Mouse (Mus musculus): Measurements from ENCODE around the gene Dffa.
A peak's percentile ranks its signal among the peaks of the same experiment; 100 is the strongest.
"Not testable (repeated sequence)": the region's sequence is repeated elsewhere in the genome, so short reads cannot be mapped to it uniquely, and the experiment has no call there.

Gene Dffa

GRCm38 (mm10) chr4:149148084-149148483, 44.1 kb downstream of the Dffa start:
- no peak for DNase-seq (ENCODE audit: low spot score in 2 of 2)

- DNase-seq (ENCODE audit: low spot score in 2 of 2), result no peak
Observed at GRCm38 (mm10) chr4:149149196-149149595, 45.2 kb downstream of the Dffa start.

GRCm38 (mm10) chr4:149149611-149150010, 45.7 kb downstream of the Dffa start:
- DNase-seq (ENCODE audit: low spot score in 2 of 2), result no peak

DNA sequence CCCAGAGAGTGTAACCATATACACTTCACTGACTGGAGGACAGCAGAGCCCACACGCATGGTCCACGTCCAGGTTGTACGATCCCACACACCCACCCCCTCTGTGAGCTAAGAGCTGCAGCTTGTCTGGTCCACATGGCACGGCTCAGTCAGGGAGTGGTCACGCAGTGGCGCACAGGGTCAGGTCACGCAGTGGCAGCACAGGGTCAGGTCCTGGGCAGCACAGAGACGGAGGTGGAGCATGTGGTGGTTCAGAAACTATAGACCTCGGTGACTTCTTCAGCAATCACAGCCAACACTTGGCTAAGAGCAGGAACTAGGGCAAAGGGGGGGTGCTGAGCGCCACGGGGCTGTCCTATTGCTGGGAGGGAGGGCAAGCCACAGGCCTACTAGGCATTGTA, 46.3 kb downstream of the Dffa start:
- no peak for DNase-seq (ENCODE audit: low spot score in 2 of 2)

- DNase-seq (ENCODE audit: low spot score in 2 of 2), result no peak
Observed at GRCm38 (mm10) chr4:149150721-149151120, 46.8 kb downstream of the Dffa start.

DNA sequence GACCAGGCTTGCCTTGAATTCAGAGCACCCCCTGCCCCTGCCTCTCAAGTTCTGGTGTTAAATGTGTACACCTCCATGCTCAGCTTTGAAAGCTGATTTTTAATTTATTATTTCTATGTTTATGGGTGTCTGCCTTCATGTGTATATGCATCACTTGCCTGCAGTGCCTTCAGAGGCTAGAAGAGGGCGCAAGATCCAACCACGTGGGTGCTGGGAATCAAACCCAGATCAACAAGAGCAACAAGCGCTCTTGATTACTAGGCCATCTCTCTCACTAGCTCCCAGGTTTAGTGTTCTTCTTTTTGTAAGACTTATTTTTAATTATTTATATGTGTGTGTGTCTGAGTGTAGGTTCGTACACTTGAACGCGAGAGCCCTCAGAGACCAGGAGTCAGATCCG, 50.9 kb downstream of the Dffa start:
- no peak for DNase-seq (ENCODE audit: low spot score in 2 of 2)

DNA sequence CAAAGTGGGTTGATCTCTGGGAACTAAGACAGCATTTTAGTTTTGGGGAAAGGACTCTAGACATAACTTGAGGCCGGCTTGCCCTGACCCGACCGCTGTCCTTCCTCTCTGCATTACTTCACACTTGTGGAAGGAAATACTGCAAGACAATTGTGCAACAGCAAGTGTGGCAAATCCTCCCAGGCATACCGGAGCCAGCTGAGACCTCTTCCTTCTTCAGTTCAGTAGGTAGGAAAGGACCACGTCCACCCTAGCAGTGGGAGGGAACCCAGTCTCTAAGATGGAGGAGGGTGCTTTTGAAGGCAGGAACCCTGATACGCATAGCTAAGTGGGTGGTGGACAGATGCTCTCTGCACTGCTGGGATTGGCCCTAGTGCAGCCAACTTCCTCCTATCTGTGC, 51.8 kb downstream of the Dffa start:
- DNase-seq (ENCODE audit: low spot score in 2 of 2), result no peak

- DNase-seq (ENCODE audit: low spot score in 2 of 2), result no peak
Observed at GRCm38 (mm10) chr4:149157415-149157973, 53.5 kb downstream of the Dffa start.

DNA sequence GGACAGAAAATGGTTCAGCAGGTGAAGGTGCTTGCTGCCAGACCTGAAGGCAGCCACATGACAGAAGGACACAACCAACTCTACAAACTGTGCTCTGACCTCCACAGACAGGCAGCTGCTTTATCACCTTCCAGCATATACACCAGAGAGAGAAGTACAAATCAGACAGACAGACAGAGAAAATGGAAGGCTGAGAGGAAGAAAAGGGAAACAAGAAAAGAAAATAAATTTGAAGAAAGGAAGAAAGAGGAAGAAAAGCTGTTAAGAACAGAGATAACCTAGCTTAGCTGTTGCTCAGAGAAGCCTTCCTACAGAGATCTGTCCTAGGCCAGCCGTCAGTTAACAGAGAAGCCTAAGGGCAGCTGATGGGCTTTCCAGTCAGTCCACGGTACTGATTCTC, 55.3 kb downstream of the Dffa start:
- no peak for DNase-seq (ENCODE audit: low spot score in 2 of 2)

DNA sequence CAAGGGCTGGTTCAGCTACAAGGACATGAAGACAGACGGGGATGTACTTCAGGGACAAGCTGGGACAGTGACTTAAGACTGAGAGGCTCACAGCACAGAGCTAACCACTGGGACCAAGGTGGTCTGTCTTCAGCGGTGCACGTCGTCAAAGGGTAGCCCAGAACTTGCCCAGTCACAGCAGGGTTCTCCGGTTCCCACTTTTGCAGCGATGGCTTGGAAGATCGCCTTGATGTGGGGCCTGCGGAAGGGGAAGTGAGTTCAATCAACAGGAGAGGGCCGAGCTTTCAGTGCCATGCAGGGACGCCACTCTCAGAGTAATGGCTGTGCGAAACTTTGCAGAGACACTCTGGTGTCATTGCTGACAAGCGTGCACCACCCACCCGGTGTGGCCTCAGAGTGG, 55.9 kb downstream of the Dffa start:
- DNase-seq (ENCODE audit: low spot score in 2 of 2), result no peak

- no peak for DNase-seq (ENCODE audit: low spot score in 2 of 2)
Observed at GRCm38 (mm10) chr4:149161166-149161565, 57.2 kb downstream of the Dffa start.

GRCm38 (mm10) chr4:149163196-149163595, 59.2 kb downstream of the Dffa start:
- DNase-seq (ENCODE audit: low spot score in 2 of 2), result no peak

- DNase-seq (ENCODE audit: low spot score in 2 of 2), result no peak
Observed at GRCm38 (mm10) chr4:149164150-149164549, 60.2 kb downstream of the Dffa start.

GRCm38 (mm10) chr4:149166215-149166946, 62.4 kb downstream of the Dffa start, which contains the start of gene Pgd:
Pgd (minus strand) TSS chr4:149166771.
- peak; percentile 94 to 98 for DNase-seq (ENCODE audit: low spot score in 2 of 2)

DNA sequence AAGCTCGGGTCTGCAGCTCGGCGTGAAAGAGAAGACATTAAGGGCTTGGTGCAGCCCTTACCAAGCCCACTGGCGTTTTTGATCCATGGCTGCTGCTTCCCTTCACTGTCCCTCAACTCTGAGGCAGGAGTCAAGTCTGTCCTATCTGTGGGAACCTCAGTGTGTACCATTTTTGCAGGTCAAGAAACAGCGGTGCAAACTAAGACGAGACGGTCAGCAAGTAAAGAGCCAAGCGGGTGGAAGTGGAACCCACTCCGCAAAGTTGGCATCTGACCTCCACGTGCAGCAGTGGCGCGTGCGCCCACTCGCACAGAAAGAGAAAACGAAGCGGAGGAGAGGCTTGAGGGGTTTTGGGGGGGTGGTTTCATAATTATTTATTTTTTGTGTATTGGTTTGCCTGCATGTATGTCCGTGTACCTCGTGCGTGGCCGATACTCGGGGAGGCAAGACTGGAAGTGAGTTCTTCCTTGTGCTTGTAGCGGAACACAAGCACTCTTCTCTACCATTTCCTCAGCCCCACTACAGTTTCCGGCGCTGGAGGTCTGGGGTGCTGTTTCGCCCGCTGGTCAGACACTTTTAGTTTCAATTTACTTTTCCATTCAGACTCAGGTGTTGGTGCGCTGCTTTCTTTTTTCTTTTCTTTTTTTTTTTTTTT, 63.1 kb downstream of the Dffa start:
- no peak for DNase-seq (ENCODE audit: low spot score in 2 of 2)

DNA sequence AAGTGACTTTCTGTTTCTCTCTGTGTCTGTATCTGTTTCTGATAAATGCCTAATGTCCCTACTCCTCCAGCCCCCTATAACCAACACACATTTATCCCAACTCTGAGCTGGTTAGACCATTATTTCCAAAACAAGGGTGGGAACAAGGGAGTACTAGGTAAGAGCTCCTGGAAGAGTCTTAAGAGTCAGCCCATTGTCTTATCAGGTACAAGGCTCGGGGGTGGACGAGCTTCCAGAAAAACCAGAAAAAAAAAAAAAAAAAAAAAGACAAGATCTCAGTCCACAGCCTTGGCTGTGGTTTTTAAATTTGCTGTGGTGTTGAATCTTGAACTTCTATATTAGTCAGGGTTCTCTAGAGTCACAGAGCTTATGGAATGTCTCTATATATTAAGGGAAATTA, 64.1 kb downstream of the Dffa start:
- no peak for DNase-seq (ENCODE audit: low spot score in 2 of 2)

GRCm38 (mm10) chr4:149169926-149170325, 66.0 kb downstream of the Dffa start:
- not testable (repeated sequence) for DNase-seq (ENCODE audit: low spot score in 2 of 2)

All from frontal cortex, postnatal 36 days (tissue).